Mouse (Mus musculus) MEL (cell line): ENCODE results near the gene Cacna1c. TPM values are rescaled to one million over a fixed set of nuclear protein-coding genes. Genes with fewer than 3 reads are reported as not detected.

ENCODE experiments used
- DNase-seq: peaks from one replicate; pipeline ENCODE4 v3.0.0; 2011; ENCODE audit warnings: low read depth, low spot score
- H3K27ac ChIP-seq: 2 replicates; pipeline ENCODE4 v1.5.1; 2012; ENCODE audit warnings: low read depth, mild to moderate bottlenecking, control low read depth, low read length, moderate library complexity; ENCODE audit not compliant: control insufficient read depth
- H3K27me3 ChIP-seq, 2 experiments: fragments of 150-350 bp in 1 of 2; sonication (generic) in 1 of 2; 2 replicates each; pipeline ENCODE4 v1.6.1; 2012; ENCODE audit warnings: low read length in 2 of 2, mild to moderate bottlenecking in 2 of 2, improper control_type of control experiment in 1 of 2, moderate library complexity in 1 of 2; ENCODE audit not compliant: insufficient read depth in 2 of 2, control insufficient read depth in 1 of 2
- H3K36me3 ChIP-seq, 2 experiments: 2 replicates each; pipeline ENCODE4 v1.6.1; 2012 to 2014; ENCODE audit warnings: low read length in 2 of 2, improper control_type of control experiment in 1 of 2, inconsistent platforms in 1 of 2, mild to moderate bottlenecking in 1 of 2; ENCODE audit not compliant: insufficient read depth in 2 of 2, control insufficient read depth in 1 of 2
- H3K4me1 ChIP-seq, 2 experiments: fragments of 150-350 bp in 1 of 2; sonication (generic) in 1 of 2; 2 replicates each; pipeline ENCODE4 v1.6.1; 2012; ENCODE audit warnings: low read length in 2 of 2, improper control_type of control experiment in 1 of 2, mild to moderate bottlenecking in 1 of 2; ENCODE audit not compliant: insufficient read depth in 2 of 2, control insufficient read depth in 1 of 2
- H3K4me3 ChIP-seq, 2 experiments: fragments of 150-350 bp in 1 of 2; sonication (generic) in 1 of 2; 2 replicates each; pipeline ENCODE4 v1.5.1; 2012; ENCODE audit warnings: low read depth in 2 of 2, low read length in 2 of 2, mild to moderate bottlenecking in 2 of 2, moderate library complexity in 2 of 2, control low read depth in 1 of 2, improper control_type of control experiment in 1 of 2; ENCODE audit not compliant: control insufficient read depth in 1 of 2, insufficient read depth in 1 of 2
- H3K79me2 ChIP-seq: 2 replicates; pipeline ENCODE4 v1.6.1; 2012; ENCODE audit warnings: mild to moderate bottlenecking, low read length, moderate library complexity; ENCODE audit not compliant: control insufficient read depth, poor library complexity, insufficient read depth
- H3K9ac ChIP-seq: 2 replicates; pipeline ENCODE4 v1.6.1; 2012; ENCODE audit warnings: low read depth, mild to moderate bottlenecking, control low read depth, low read length, moderate library complexity; ENCODE audit not compliant: control insufficient read depth, poor library complexity, severe bottlenecking
- H3K9me3 ChIP-seq: fragments of 150-350 bp; sonication (generic); replicated peaks from 2 replicates; pipeline ENCODE4 v1.6.1; 2012; ENCODE audit warnings: mild to moderate bottlenecking, low read length, improper control_type of control experiment, moderate library complexity; ENCODE audit not compliant: insufficient read depth
- CHD1 ChIP-seq: IDR thresholded peaks from 2 replicates; pipeline ENCODE4 v1.6.1; 2012; ENCODE audit warnings: low read depth, mild to moderate bottlenecking, inconsistent platforms, low read length, improper control_type of control experiment
- CHD2 ChIP-seq: IDR thresholded peaks from 2 replicates; pipeline ENCODE4 v1.6.1; 2011; ENCODE audit warnings: low read length, improper control_type of control experiment
- CTCF ChIP-seq, 3 experiments: IDR thresholded peaks in 2 of 3; conservative IDR thresholded peaks in 1 of 3; 2 replicates each; pipeline ENCODE4 v1.5.1; 2011 to 2012; ENCODE audit warnings: low read length in 3 of 3, low read depth in 2 of 3, mild to moderate bottlenecking in 2 of 3, improper control_type of control experiment in 1 of 3, inconsistent platforms in 1 of 3, mixed read lengths in 1 of 3, moderate library complexity in 1 of 3; ENCODE audit not compliant: control insufficient read depth in 1 of 3, insufficient read depth in 1 of 3, poor library complexity in 1 of 3, severe bottlenecking in 1 of 3
- E2F4 ChIP-seq: IDR thresholded peaks from 2 replicates; pipeline ENCODE4 v1.6.1; 2011; ENCODE audit warnings: low read depth, low read length, improper control_type of control experiment, borderline replicate concordance
- EP300 ChIP-seq, 2 experiments: IDR thresholded peaks; 2 replicates each; pipeline ENCODE4 v1.6.1; 2011; ENCODE audit warnings: improper control_type of control experiment in 2 of 2, low read length in 2 of 2, low read depth in 1 of 2, mild to moderate bottlenecking in 1 of 2
- ETS1 ChIP-seq: IDR thresholded peaks from 2 replicates; pipeline ENCODE4 v1.6.1; 2012; ENCODE audit warnings: low read depth, mild to moderate bottlenecking, inconsistent platforms, low read length, improper control_type of control experiment, moderate library complexity
- GATA1 ChIP-seq: IDR thresholded peaks from 2 replicates; pipeline ENCODE4 v1.6.1; 2011; ENCODE audit warnings: low read depth, low read length, improper control_type of control experiment
- KAT2A ChIP-seq: conservative IDR thresholded peaks from 2 replicates; pipeline ENCODE4 v1.6.1; 2012; ENCODE audit warnings: low read depth, low read length, improper control_type of control experiment, inconsistent platforms
- MAFK ChIP-seq: IDR thresholded peaks from 2 replicates; pipeline ENCODE4 v1.6.1; 2011; ENCODE audit warnings: low read depth, mild to moderate bottlenecking, low read length, improper control_type of control experiment, borderline replicate concordance
- MAX ChIP-seq: IDR thresholded peaks from 2 replicates; pipeline ENCODE4 v1.6.1; 2011; ENCODE audit warnings: low read length, improper control_type of control experiment
- MXI1 ChIP-seq: IDR thresholded peaks from 2 replicates; pipeline ENCODE4 v1.6.1; 2011; ENCODE audit warnings: mild to moderate bottlenecking, low read depth, low read length, improper control_type of control experiment
- MYB ChIP-seq: IDR thresholded peaks from 2 replicates; pipeline ENCODE4 v1.6.1; 2011; ENCODE audit warnings: mild to moderate bottlenecking, low read depth, low read length, improper control_type of control experiment
- NELFE ChIP-seq: IDR thresholded peaks from 2 replicates; pipeline ENCODE4 v1.6.1; 2011; ENCODE audit warnings: low read depth, low read length, improper control_type of control experiment
- POLR2A ChIP-seq, 2 experiments: IDR thresholded peaks; 2 replicates each; pipeline ENCODE4 v1.6.1; 2011 to 2012; ENCODE audit warnings: low read length in 2 of 2, mild to moderate bottlenecking in 2 of 2, control low read depth in 1 of 2, improper control_type of control experiment in 1 of 2, low read depth in 1 of 2, moderate library complexity in 1 of 2; ENCODE audit not compliant: control insufficient read depth in 1 of 2, insufficient read depth in 1 of 2, poor library complexity in 1 of 2
- POLR2AphosphoS2 ChIP-seq: IDR thresholded peaks from 2 replicates; pipeline ENCODE4 v1.6.1; 2011; ENCODE audit warnings: low read length, improper control_type of control experiment
- RAD21 ChIP-seq: IDR thresholded peaks from 2 replicates; pipeline ENCODE4 v1.6.1; 2011; ENCODE audit warnings: mild to moderate bottlenecking, low read depth, low read length, improper control_type of control experiment
- RCOR1 ChIP-seq: IDR thresholded peaks from 2 replicates; pipeline ENCODE4 v1.6.1; 2012; ENCODE audit warnings: low read depth, mild to moderate bottlenecking, inconsistent platforms, low read length, improper control_type of control experiment
- SMC3 ChIP-seq: IDR thresholded peaks from 2 replicates; pipeline ENCODE4 v1.6.1; 2011; ENCODE audit warnings: low read depth, low read length, improper control_type of control experiment
- TBP ChIP-seq: IDR thresholded peaks from 2 replicates; pipeline ENCODE4 v1.8.0; 2011; ENCODE audit warnings: low read depth, low read length, improper control_type of control experiment
- UBTF ChIP-seq: IDR thresholded peaks from 2 replicates; pipeline ENCODE4 v1.6.1; 2012; ENCODE audit warnings: low read depth, mild to moderate bottlenecking, inconsistent platforms, low read length, improper control_type of control experiment, moderate library complexity, borderline replicate concordance; ENCODE audit not compliant: insufficient read depth
- USF1 ChIP-seq: IDR thresholded peaks from 2 replicates; pipeline ENCODE4 v1.6.1; 2014; ENCODE audit warnings: low read depth, mild to moderate bottlenecking, inconsistent platforms, low read length, improper control_type of control experiment, moderate library complexity
- USF2 ChIP-seq, 2 experiments: IDR thresholded peaks; 2 replicates each; pipeline ENCODE4 v1.6.1; 2011 to 2012; ENCODE audit warnings: improper control_type of control experiment in 2 of 2, low read length in 2 of 2, borderline replicate concordance in 1 of 2, inconsistent platforms in 1 of 2, low read depth in 1 of 2, mild to moderate bottlenecking in 1 of 2; ENCODE audit not compliant: insufficient read depth in 1 of 2
- ZKSCAN1 ChIP-seq: IDR thresholded peaks from 2 replicates; pipeline ENCODE4 v1.6.1; 2012; ENCODE audit warnings: low read depth, mild to moderate bottlenecking, inconsistent platforms, low read length, improper control_type of control experiment, moderate library complexity
- ZMIZ1 ChIP-seq: IDR thresholded peaks from 2 replicates; pipeline ENCODE4 v1.6.1; 2012; ENCODE audit warnings: low read depth, mild to moderate bottlenecking, inconsistent platforms, low read length, improper control_type of control experiment, moderate library complexity
- polyA plus RNA-seq, 2 experiments: library from polyadenylated mRNA; stranded (reverse) in 1 of 2; unstranded in 1 of 2; fragments of >175 nt in 1 of 2; fragments of >200 nt in 1 of 2; gene quantifications; 2 replicates each; pipeline versions ENCODE4 v1.2.1 to v1.2.4; 2012; ENCODE audit warnings: low replicate concordance in 2 of 2, low read depth in 1 of 2; ENCODE audit not compliant: insufficient read length in 2 of 2, insufficient read depth in 1 of 2, missing spikeins in 1 of 2
- total RNA-seq: library from RNA; depleted of rRNA; stranded (reverse); fragments of 300-350 nt; gene quantifications from 2 replicates; pipeline ENCODE4 v1.2.3, GENCODE M21; 2012

Gene Cacna1c
- total and polyA plus RNA-seq, 3 experiments: 3.4 to 4.4 TPM; not detected in 1

DNA sequence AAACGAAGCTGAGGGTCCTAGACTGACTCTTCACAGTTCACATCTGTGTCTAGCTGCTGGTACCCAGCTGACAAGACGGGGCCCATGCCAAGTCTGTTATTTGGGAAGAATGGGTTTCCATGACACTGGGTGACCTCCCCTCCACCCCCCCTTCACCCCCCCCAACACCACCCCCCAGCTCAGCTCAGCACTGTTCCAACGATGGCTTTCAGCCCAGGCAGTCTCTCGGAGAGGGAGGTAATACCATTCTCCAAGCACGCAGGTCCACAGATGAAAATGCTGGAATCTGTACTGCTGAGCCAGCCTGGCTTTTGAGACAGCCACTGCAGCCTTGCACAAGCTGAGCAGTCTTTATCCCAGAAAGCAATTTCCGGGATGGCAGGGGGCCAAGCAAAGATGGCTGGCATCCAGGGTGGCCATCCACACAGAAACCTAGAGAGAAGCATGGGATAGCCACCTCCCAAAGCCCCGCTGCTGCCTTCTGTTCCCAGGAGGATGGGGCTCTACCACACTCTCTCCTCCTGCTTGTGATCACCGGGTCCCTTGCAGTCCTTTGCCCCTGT, 41.3 kb upstream of the Cacna1c start:
- Histone ChIP-seq H3K36me3 (no peaks in the 10 kb centered on the region), H3K4me1 (no peaks in the 10 kb centered on the region), H3K27ac (no peak overlapping the region), H3K79me2 (no peaks in the 10 kb centered on the region), H3K9ac (no peak overlapping the region), H3K27me3 (no peaks in the 10 kb centered on the region), H3K9me3 (no peaks in the 10 kb centered on the region), H3K4me3 (no peak overlapping the region)
- no peak for DNase-seq
- TF ChIP-seq MYB (no peak), CHD2 (no peak), TBP (no peak)

- no peak within 1 kb of the TSS for H3K9ac ChIP-seq
- DNase-seq: no peak
- H3K4me1 ChIP-seq: no peaks in the 10 kb centered on the region
- TF ChIP-seq ETS1: no peak
- no peak for TF ChIP-seq MXI1
- no peak for TF ChIP-seq MYB
- TF ChIP-seq MAX: no peak
- no peaks in the 10 kb centered on the region for H3K9me3 ChIP-seq
- no peaks in the 10 kb centered on the region for H3K36me3 ChIP-seq
- H3K27ac ChIP-seq: no peak within 1 kb of the TSS
- no peak within 1 kb of the TSS for H3K4me3 ChIP-seq
- H3K79me2 ChIP-seq: no peaks in the 10 kb centered on the region
- H3K27me3 ChIP-seq: no peaks in the 10 kb centered on the region
Measured at GRCm38 (mm10) chr6:119236241-119236640, 40.0 kb upstream of the Cacna1c start, which contains the start of gene Cacna2d4. Gene Cacna2d4, plus strand, starts transcription at chr6:119236526.

DNA sequence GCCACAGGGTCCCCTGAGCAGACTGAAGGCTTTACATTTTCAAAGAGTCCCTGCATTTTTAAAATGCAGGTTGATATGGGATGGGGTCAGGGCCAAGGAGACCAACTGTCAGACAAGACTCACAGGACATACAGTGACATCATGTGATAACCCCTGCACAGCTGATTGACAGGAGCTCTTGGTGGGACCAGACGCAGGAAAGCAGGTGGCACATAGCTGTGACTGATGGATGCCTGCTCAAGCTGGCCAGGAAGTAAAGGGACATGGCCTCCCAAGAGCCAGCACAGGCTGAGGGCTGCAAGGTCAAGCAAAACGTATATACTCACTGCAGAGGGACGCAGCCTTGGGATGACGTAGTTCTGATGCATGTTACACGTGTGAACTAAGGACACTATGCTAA, 39.2 kb upstream of the Cacna1c start:
- no peak for DNase-seq
- Histone ChIP-seq H3K9me3 (no peaks in the 10 kb centered on the region), H3K79me2 (no peaks in the 10 kb centered on the region), H3K27ac (no peak overlapping the region), H3K36me3 (no peaks in the 10 kb centered on the region), H3K27me3 (no peaks in the 10 kb centered on the region), H3K4me1 (no peaks in the 10 kb centered on the region), H3K9ac (no peak overlapping the region), H3K4me3 (no peak overlapping the region)
- TF ChIP-seq NELFE: no peak
- no peak for TF ChIP-seq CHD2
- no peak for TF ChIP-seq TBP
- TF ChIP-seq EP300 (IDR thresholded peaks at IDR 0.05; ENCODE audit: low read depth in 1 of 2, low read length in 2 of 2): no peak
- TF ChIP-seq KAT2A: no peak
- TF ChIP-seq RCOR1: no peak
- no peak for TF ChIP-seq POLR2A (IDR thresholded peaks at IDR 0.05; ENCODE audit: control insufficient read depth in 1 of 2, insufficient read depth in 1 of 2, low read depth in 1 of 2, low read length in 2 of 2, poor library complexity in 1 of 2)
- no peak for TF ChIP-seq RAD21
- TF ChIP-seq MAFK: no peak
- no peak for TF ChIP-seq CHD1
- TF ChIP-seq SMC3: no peak
- TF ChIP-seq USF1: no peak
- TF ChIP-seq CTCF (IDR thresholded peaks at IDR 0.05 in 2 of 3, conservative IDR thresholded peaks at IDR 0.05 in 1 of 3; ENCODE audit: control insufficient read depth in 1 of 3, insufficient read depth in 1 of 3, low read depth in 2 of 3, low read length in 3 of 3, poor library complexity in 1 of 3, severe bottlenecking in 1 of 3): no peak
- no peak for TF ChIP-seq ZKSCAN1
- TF ChIP-seq E2F4: no peak
- no peak for TF ChIP-seq UBTF
- no peak for TF ChIP-seq POLR2AphosphoS2
- no peak for TF ChIP-seq USF2 (IDR thresholded peaks at IDR 0.05; ENCODE audit: borderline replicate concordance in 1 of 2, insufficient read depth in 1 of 2, low read depth in 1 of 2, low read length in 2 of 2)
- no peak for TF ChIP-seq ZMIZ1
- no peak for TF ChIP-seq GATA1
